Mouse (Mus musculus) intestine, postnatal 0 days (tissue): ENCODE data around the gene Tmem132c. TPM values are rescaled to one million over a fixed set of nuclear protein-coding genes. Genes with fewer than 3 reads are reported as not detected.
A peak's percentile ranks its signal among the peaks of the same experiment; 100 is the strongest.

Experiments used
- ATAC-seq: fragments of 200-750 bp; cut with Nextera tagmentation; 2 replicates; pipeline ENCODE4 v1.8.0; 2017; ENCODE audit warnings: mild to moderate bottlenecking, moderate TSS enrichment, moderate library complexity
- H3K27ac ChIP-seq: fragments of 300-500 bp; sonication (generic); 2 replicates; pipeline ENCODE4 v1.5.1; 2014; ENCODE audit warnings: mild to moderate bottlenecking, low read depth, low read length, moderate library complexity
- H3K27me3 ChIP-seq: fragments of 300-500 bp; sonication (generic); replicated peaks from 2 replicates; pipeline ENCODE4 v1.6.1; 2014; ENCODE audit warnings: low read length, mixed read lengths; ENCODE audit not compliant: control insufficient read depth, insufficient read depth
- H3K36me3 ChIP-seq: fragments of 300-500 bp; sonication (generic); 2 replicates; pipeline ENCODE4 v1.6.1; 2014; ENCODE audit warnings: mild to moderate bottlenecking, moderate library complexity; ENCODE audit not compliant: control insufficient read depth, insufficient read depth
- H3K4me1 ChIP-seq: fragments of 300-500 bp; sonication (generic); replicated peaks from 2 replicates; pipeline ENCODE4 v1.6.1; 2014; ENCODE audit warnings: antibody characterized with exemption, low read length, mixed read lengths; ENCODE audit not compliant: control insufficient read depth, insufficient read depth
- H3K4me2 ChIP-seq: fragments of 300-500 bp; sonication (generic); replicated peaks from 2 replicates; pipeline ENCODE4 v1.6.1; 2014; ENCODE audit warnings: low read depth, mild to moderate bottlenecking, moderate library complexity
- H3K4me3 ChIP-seq: fragments of 300-500 bp; sonication (generic); 2 replicates; pipeline ENCODE4 v1.5.1; 2014; ENCODE audit warnings: low read depth, low read length
- H3K9ac ChIP-seq: fragments of 300-500 bp; sonication (generic); 2 replicates; pipeline ENCODE4 v1.6.1; 2014; ENCODE audit warnings: mild to moderate bottlenecking, low read depth, low read length
- H3K9me3 ChIP-seq: fragments of 300-500 bp; sonication (generic); 2 replicates; pipeline ENCODE4 v1.6.1; 2016; ENCODE audit warnings: mixed run types; ENCODE audit not compliant: control insufficient read depth
- CTCF ChIP-seq: sonication (generic); IDR thresholded peaks from 2 replicates; pipeline ENCODE4 v1.5.1; 2016; ENCODE audit warnings: low read depth, mild to moderate bottlenecking, control low read depth, antibody characterized with exemption, moderate library complexity
- WGBS: fragments of 180-500 bp; shearing (Covaris S2); extraction: QIAGEN DNeasy Blood & Tissue Kit; methylation state at CpG from one replicate; pipeline ENCODE4 v1.1.7; 2014; 5-methylcytosine and 5-hydroxymethylcytosine counted together
- polyA plus RNA-seq: library from polyadenylated mRNA; unstranded; fragments of >200 nt; fragmentation: Nextera tagmentation; extraction: Ambion mirVana; gene quantifications from 2 replicates; pipeline ENCODE4 v1.2.1, GENCODE M21; 2015

Tmem132c gene
- polyA plus RNA-seq, 1 experiment from 2014 or later: 0.18 TPM

- Histone ChIP-seq H3K4me3 (no peak overlapping the region), H3K27me3 (no peaks in the 10 kb centered on the region), H3K4me1 (no peaks in the 10 kb centered on the region), H3K27ac (no peak overlapping the region), H3K9ac (no peak overlapping the region), H3K36me3 (peaks cover 75% of the 10 kb centered on the region), H3K9me3 (no peaks in the 10 kb centered on the region), H3K4me2 (no peak overlapping the region)
- no peak for ATAC-seq
- WGBS: 94% methylated on average over 3 of the region's 3 CpGs
- no peak for TF ChIP-seq CTCF
Observed at GRCm38 (mm10) chr5:127595676-127596075, 354.1 kb downstream of the Tmem132c start.

- Histone ChIP-seq H3K36me3 (peaks cover 81% of the 10 kb centered on the region), H3K4me1 (no peaks in the 10 kb centered on the region), H3K27ac (no peak overlapping the region), H3K27me3 (no peaks in the 10 kb centered on the region), H3K4me3 (no peak overlapping the region), H3K9me3 (no peaks in the 10 kb centered on the region), H3K4me2 (no peak overlapping the region), H3K9ac (no peak overlapping the region)
- no peak for TF ChIP-seq CTCF
- no peak for ATAC-seq
- 88% methylated on average over 7 of the region's 7 CpGs for WGBS
Observed at GRCm38 (mm10) chr5:127596862-127597261, 355.3 kb downstream of the Tmem132c start.

- Histone ChIP-seq H3K9ac (no peak overlapping the region), H3K36me3 (peaks cover 75% of the 10 kb centered on the region), H3K4me1 (no peaks in the 10 kb centered on the region), H3K27me3 (no peaks in the 10 kb centered on the region), H3K4me3 (no peak overlapping the region), H3K4me2 (no peak overlapping the region), H3K27ac (no peak overlapping the region), H3K9me3 (no peaks in the 10 kb centered on the region)
- WGBS: 88% methylated on average over 5 of the region's 5 CpGs
- no peak for ATAC-seq
- no peak for TF ChIP-seq CTCF
Observed at GRCm38 (mm10) chr5:127602996-127603395, 361.4 kb downstream of the Tmem132c start.

- Histone ChIP-seq H3K9ac (no peak overlapping the region), H3K4me1 (no peaks in the 10 kb centered on the region), H3K36me3 (peaks cover 48% of the 10 kb centered on the region), H3K4me3 (no peak overlapping the region), H3K9me3 (no peaks in the 10 kb centered on the region), H3K27me3 (no peaks in the 10 kb centered on the region), H3K4me2 (no peak overlapping the region), H3K27ac (no peak overlapping the region)
- no peak for ATAC-seq
- 89% methylated on average over 2 of the region's 2 CpGs for WGBS
- no peak for TF ChIP-seq CTCF
Observed at GRCm38 (mm10) chr5:127607507-127607906, 365.9 kb downstream of the Tmem132c start.

- TF ChIP-seq CTCF: no peak
- WGBS: 72% methylated on average over 7 of the region's 7 CpGs
- Histone ChIP-seq H3K9ac (no peak overlapping the region), H3K27ac (no peak overlapping the region), H3K9me3 (no peaks in the 10 kb centered on the region), H3K4me3 (no peak overlapping the region), H3K27me3 (no peaks in the 10 kb centered on the region), H3K4me2 (no peak overlapping the region), H3K36me3 (peaks cover 30% of the 10 kb centered on the region), H3K4me1 (0 out of 2 replicates have a peak, but pooled peaks cover 2% of the 10 kb centered on the region)
- no peak for ATAC-seq
Observed at GRCm38 (mm10) chr5:127609191-127609714, 367.6 kb downstream of the Tmem132c start.

GRCm38 (mm10) chr5:127610787-127611509 is 369.3 kb downstream of the Tmem132c start:
- Histone ChIP-seq H3K9ac (no peak overlapping the region), H3K27me3 (no peaks in the 10 kb centered on the region), H3K36me3 (peaks cover 23% of the 10 kb centered on the region), H3K9me3 (no peaks in the 10 kb centered on the region), H3K27ac (no peak overlapping the region), H3K4me3 (no peak overlapping the region), H3K4me1 (peaks cover 5% of the 10 kb centered on the region), H3K4me2 (no peak overlapping the region)
- peak; percentile 51; the same call in 1 of the 2 replicates for ATAC-seq
- no peak for TF ChIP-seq CTCF
- WGBS: 55% methylated on average over 6 of the region's 6 CpGs
